Mouse (Mus musculus): ENCODE measurements around the gene Notch3. TPM values are rescaled to one million over a fixed set of nuclear protein-coding genes. Genes with fewer than 3 reads are reported as not detected.
"Not testable (repeated sequence)": the region's sequence is repeated elsewhere in the genome, so short reads cannot be mapped to it uniquely, and the experiment has no call there.

Gene Notch3
- polyA plus RNA-seq (2016; fragmentation: Nextera tagmentation; extraction: Ambion mirVana) = 8.0 and 10.6 TPM in 2 replicates

DNA sequence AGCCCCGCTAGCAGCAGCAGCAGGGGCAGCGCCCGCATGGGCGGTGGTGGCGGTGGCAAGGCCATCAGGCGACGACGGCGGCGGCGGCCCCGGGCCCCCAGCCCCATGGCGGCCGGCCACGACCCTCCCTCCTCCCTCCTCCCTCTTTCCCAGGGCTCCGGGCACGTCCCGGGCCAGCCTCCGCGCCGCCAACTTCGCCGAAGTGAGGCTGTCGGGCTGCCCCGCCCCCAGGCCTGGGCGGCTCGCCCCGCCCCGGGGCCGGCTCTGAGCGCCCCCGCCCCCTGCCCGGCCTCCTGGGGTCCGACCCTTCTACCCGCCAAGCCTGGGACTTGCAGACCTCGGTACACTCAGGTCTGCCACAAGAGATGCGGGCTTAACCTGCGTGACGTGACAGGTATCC is at the start of gene Notch3:
Gene Notch3, minus strand, starts transcription at position 166 of the 400 bp plus-strand sequence.
- H3K36me3 ChIP-seq = no peaks in the 10 kb centered on the region
- whole genome bisulfite sequencing = under 1% methylated on average over 38 of the region's 39 CpGs
- peak within 1 kb of the TSS; percentile 82 for H3K9ac ChIP-seq
- peak; percentile 77 for ATAC-seq (ENCODE audit: insufficient number of reproducible peaks, low FRiP score)
- peaks cover 10% of the 10 kb centered on the region for H3K27me3 ChIP-seq (replicated peaks)
- peak within 1 kb of the TSS; percentile 83 for H3K4me2 ChIP-seq
- no peaks in the 10 kb centered on the region for H3K9me3 ChIP-seq (replicated peaks)
- H3K27ac ChIP-seq (ENCODE audit: poor library complexity, severe bottlenecking) = peak within 1 kb of the TSS; percentile 80
- H3K4me3 ChIP-seq = peak within 1 kb of the TSS; percentile 75
- H3K4me1 ChIP-seq (replicated peaks) = peaks cover 42% of the 10 kb centered on the region

DNA sequence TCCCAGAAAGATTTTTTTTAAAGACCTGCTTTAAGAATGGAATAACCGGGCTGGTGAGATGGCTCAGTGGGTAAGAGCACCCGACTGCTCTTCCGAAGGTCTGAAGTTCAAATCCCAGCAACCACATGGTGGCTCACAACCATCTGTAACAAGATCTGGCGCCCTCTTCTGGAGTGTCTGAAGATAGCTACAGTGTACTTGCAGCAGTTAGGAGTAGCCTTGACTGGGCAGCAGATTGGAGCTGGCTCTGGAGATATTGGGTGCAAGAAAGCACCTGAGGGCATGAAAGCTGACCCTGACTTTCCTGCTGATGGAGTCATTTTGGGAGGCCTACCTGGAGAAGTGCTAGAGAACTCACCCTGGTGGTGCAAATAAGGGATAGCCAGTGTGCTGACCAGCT is 48.9 kb upstream of the Notch3 start:
- not testable (repeated sequence) for ATAC-seq (ENCODE audit: insufficient number of reproducible peaks, low FRiP score); H3K27me3 ChIP-seq (replicated peaks); H3K9ac ChIP-seq; H3K27ac ChIP-seq (ENCODE audit: poor library complexity, severe bottlenecking); H3K4me2 ChIP-seq; H3K4me3 ChIP-seq; H3K9me3 ChIP-seq (replicated peaks); H3K4me1 ChIP-seq (replicated peaks)
- WGBS = 71% methylated on average over 4 of the region's 4 CpGs
- peaks cover 91% of the 10 kb centered on the region for H3K36me3 ChIP-seq

GRCm38 (mm10) chr17:32211554-32211953 is 44.9 kb upstream of the Notch3 start:
- not testable (repeated sequence) for H3K27me3 ChIP-seq (replicated peaks); H3K4me3 ChIP-seq; H3K9ac ChIP-seq; H3K27ac ChIP-seq (ENCODE audit: poor library complexity, severe bottlenecking); H3K4me2 ChIP-seq; ATAC-seq (ENCODE audit: insufficient number of reproducible peaks, low FRiP score); H3K9me3 ChIP-seq (replicated peaks)
- H3K4me1 ChIP-seq (replicated peaks) = peaks cover 25% of the 10 kb centered on the region
- 95% methylated on average over 6 of the region's 6 CpGs for WGBS
- H3K36me3 ChIP-seq = peaks cover 83% of the 10 kb centered on the region

DNA sequence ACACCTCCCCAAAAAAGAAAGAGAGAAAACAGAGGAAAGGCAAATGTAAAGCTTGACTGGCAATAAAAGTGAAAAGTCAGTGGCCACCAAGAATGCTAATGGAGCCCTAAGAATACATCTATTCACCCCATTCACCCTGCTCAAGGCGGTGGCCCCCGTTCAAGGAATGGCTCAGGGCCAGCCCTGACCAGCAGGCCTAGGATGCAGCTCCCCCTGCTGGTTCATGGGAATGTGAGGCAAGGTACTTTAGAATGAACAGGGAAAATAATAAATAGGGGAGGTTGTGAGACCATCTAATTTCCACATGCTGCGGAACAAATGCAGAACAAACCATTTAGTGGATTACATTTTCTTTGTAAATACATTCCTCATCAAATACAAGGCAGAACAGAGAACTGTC is 43.1 kb upstream of the Notch3 start:
- 61% methylated on average over 3 of the region's 3 CpGs for whole genome bisulfite sequencing
- no peak overlapping the region for H3K27ac ChIP-seq (ENCODE audit: poor library complexity, severe bottlenecking)
- ATAC-seq (ENCODE audit: insufficient number of reproducible peaks, low FRiP score) = no peak
- H3K4me2 ChIP-seq = no peak overlapping the region
- H3K4me1 ChIP-seq (replicated peaks) = peaks cover 25% of the 10 kb centered on the region
- no peaks in the 10 kb centered on the region for H3K9me3 ChIP-seq (replicated peaks)
- H3K4me3 ChIP-seq = no peak overlapping the region
- H3K36me3 ChIP-seq = peaks cover 82% of the 10 kb centered on the region
- H3K9ac ChIP-seq = no peak overlapping the region
- no peaks in the 10 kb centered on the region for H3K27me3 ChIP-seq (replicated peaks)

- 72% methylated on average over 6 of the region's 6 CpGs for WGBS
- H3K4me2 ChIP-seq = no peak overlapping the region
- H3K9ac ChIP-seq = no peak overlapping the region
- no peaks in the 10 kb centered on the region for H3K27me3 ChIP-seq (replicated peaks)
- H3K4me1 ChIP-seq (replicated peaks) = peaks cover 25% of the 10 kb centered on the region
- ATAC-seq (ENCODE audit: insufficient number of reproducible peaks, low FRiP score) = no peak
- H3K4me3 ChIP-seq = no peak overlapping the region
- H3K27ac ChIP-seq (ENCODE audit: poor library complexity, severe bottlenecking) = no peak overlapping the region
- H3K36me3 ChIP-seq = peaks cover 82% of the 10 kb centered on the region
- H3K9me3 ChIP-seq (replicated peaks) = no peaks in the 10 kb centered on the region
Measured at GRCm38 (mm10) chr17:32209144-32209543, 42.5 kb upstream of the Notch3 start.

- Histone ChIP-seq H3K4me2 (no peak overlapping the region), H3K36me3 (peaks cover 82% of the 10 kb centered on the region), H3K27me3 (replicated peaks) (no peaks in the 10 kb centered on the region), H3K27ac (ENCODE audit: poor library complexity, severe bottlenecking) (peak overlapping the region; percentile 64), H3K4me1 (replicated peaks) (peaks cover 25% of the 10 kb centered on the region), H3K4me3 (no peak overlapping the region), H3K9ac (no peak overlapping the region), H3K9me3 (replicated peaks) (no peaks in the 10 kb centered on the region)
- 43% methylated on average over 5 of the region's 5 CpGs for WGBS
- peak; percentile 53 for ATAC-seq (ENCODE audit: insufficient number of reproducible peaks, low FRiP score)
Measured at GRCm38 (mm10) chr17:32207586-32208245, 41.1 kb upstream of the Notch3 start.

DNA sequence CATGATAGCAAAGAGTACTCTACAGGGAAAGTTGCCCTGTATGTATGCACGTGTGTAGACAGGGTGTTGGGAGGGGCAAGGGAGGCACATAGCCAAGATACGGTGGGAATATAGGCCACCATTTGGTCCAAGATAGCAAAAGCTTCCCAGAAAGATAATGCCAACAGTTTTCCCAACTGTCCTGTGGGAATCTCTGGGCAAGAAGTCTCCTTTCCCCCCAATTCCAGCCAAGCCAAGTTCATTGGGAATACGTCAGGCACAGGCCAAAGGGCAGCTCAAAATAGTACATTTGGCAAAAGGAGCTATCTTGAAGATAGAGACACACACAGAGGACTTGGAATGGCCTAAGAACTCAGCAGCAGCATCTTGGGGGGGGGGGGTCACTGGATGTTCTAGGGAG is 38.7 kb upstream of the Notch3 start:
- Histone ChIP-seq H3K4me3 (no peak overlapping the region), H3K9me3 (replicated peaks) (no peaks in the 10 kb centered on the region), H3K27ac (ENCODE audit: poor library complexity, severe bottlenecking) (no peak overlapping the region), H3K27me3 (replicated peaks) (no peaks in the 10 kb centered on the region), H3K4me2 (no peak overlapping the region), H3K9ac (no peak overlapping the region), H3K4me1 (replicated peaks) (peaks cover 25% of the 10 kb centered on the region), H3K36me3 (peaks cover 82% of the 10 kb centered on the region)
- no peak for ATAC-seq (ENCODE audit: insufficient number of reproducible peaks, low FRiP score)
- WGBS = 87% methylated on average over 3 of the region's 3 CpGs

- ATAC-seq (ENCODE audit: insufficient number of reproducible peaks, low FRiP score) = no peak
- Histone ChIP-seq H3K9me3 (replicated peaks) (no peaks in the 10 kb centered on the region), H3K27ac (ENCODE audit: poor library complexity, severe bottlenecking) (no peak overlapping the region), H3K27me3 (replicated peaks) (no peaks in the 10 kb centered on the region), H3K9ac (no peak overlapping the region), H3K4me3 (no peak overlapping the region), H3K36me3 (peaks cover 93% of the 10 kb centered on the region), H3K4me2 (no peak overlapping the region), H3K4me1 (replicated peaks) (peaks cover 11% of the 10 kb centered on the region)
- 89% methylated on average over 3 of the region's 3 CpGs for WGBS
Measured at GRCm38 (mm10) chr17:32202972-32203371, 36.3 kb upstream of the Notch3 start.

- no peaks in the 10 kb centered on the region for H3K4me1 ChIP-seq (replicated peaks)
- no peak overlapping the region for H3K27ac ChIP-seq (ENCODE audit: poor library complexity, severe bottlenecking)
- H3K9ac ChIP-seq = no peak overlapping the region
- no peak for ATAC-seq (ENCODE audit: insufficient number of reproducible peaks, low FRiP score)
- WGBS = 78% methylated on average over 5 of the region's 5 CpGs
- H3K27me3 ChIP-seq (replicated peaks) = no peaks in the 10 kb centered on the region
- H3K9me3 ChIP-seq (replicated peaks) = no peaks in the 10 kb centered on the region
- H3K4me3 ChIP-seq = no peak overlapping the region
- no peak overlapping the region for H3K4me2 ChIP-seq
- H3K36me3 ChIP-seq = peaks cover 98% of the 10 kb centered on the region
Measured at GRCm38 (mm10) chr17:32201086-32201485, 34.4 kb upstream of the Notch3 start.

DNA sequence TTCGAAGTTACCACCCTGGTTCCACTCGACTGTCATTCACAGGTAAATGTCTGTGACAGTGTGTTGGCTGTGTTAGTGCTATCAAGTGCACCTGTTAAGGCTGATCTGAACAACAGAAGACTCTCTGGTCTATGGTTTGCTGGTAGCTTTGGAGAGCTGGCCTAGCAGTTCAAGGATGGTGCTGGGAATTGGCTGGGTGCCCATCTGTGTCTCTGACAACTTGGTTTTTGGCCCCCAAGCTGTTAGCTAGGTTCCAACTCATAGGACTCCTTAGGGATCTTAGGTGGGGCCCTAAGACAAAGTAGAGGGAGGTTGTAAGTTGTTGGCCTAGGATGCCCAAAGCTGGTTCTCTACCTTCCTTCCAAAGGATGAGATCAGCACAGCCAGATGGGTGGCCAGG is 33.1 kb upstream of the Notch3 start:
- no peak overlapping the region for H3K27ac ChIP-seq (ENCODE audit: poor library complexity, severe bottlenecking)
- no peak overlapping the region for H3K4me3 ChIP-seq
- H3K27me3 ChIP-seq (replicated peaks) = no peaks in the 10 kb centered on the region
- no peak for ATAC-seq (ENCODE audit: insufficient number of reproducible peaks, low FRiP score)
- no peaks in the 10 kb centered on the region for H3K4me1 ChIP-seq (replicated peaks)
- no peaks in the 10 kb centered on the region for H3K9me3 ChIP-seq (replicated peaks)
- 74% methylated on average over 2 of the region's 2 CpGs for WGBS
- H3K4me2 ChIP-seq = no peak overlapping the region
- H3K9ac ChIP-seq = no peak overlapping the region
- peaks cover 96% of the 10 kb centered on the region for H3K36me3 ChIP-seq

GRCm38 (mm10) chr17:32197156-32197555 is 30.5 kb upstream of the Notch3 start:
- Histone ChIP-seq H3K9me3 (replicated peaks) (no peaks in the 10 kb centered on the region), H3K4me1 (replicated peaks) (no peaks in the 10 kb centered on the region), H3K27ac (ENCODE audit: poor library complexity, severe bottlenecking) (no peak overlapping the region), H3K27me3 (replicated peaks) (no peaks in the 10 kb centered on the region), H3K36me3 (peaks cover 73% of the 10 kb centered on the region), H3K4me2 (no peak overlapping the region), H3K4me3 (no peak overlapping the region), H3K9ac (no peak overlapping the region)
- ATAC-seq (ENCODE audit: insufficient number of reproducible peaks, low FRiP score) = no peak
- 90% methylated on average over 14 of the region's 14 CpGs for WGBS

DNA sequence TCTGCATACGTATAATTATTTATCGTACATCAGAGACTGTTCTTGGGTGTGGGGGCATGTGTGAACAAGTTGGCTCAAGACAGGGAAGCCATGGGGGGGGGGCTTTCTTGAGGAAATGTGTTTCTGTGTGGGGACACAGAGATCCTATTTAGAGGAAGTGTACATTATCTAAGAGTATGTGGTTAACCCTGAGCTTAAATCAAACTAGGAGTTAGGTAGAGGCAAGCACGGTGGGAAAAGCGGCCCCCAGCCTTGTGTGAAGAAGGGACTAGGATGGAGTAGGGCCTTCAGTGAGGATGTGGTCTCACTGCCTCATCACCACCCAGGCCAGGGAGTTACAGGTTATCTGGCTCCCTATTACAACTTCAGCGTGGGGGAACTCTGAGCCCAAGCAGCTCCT is 29.1 kb upstream of the Notch3 start:
- WGBS = 78% methylated on average over 5 of the region's 5 CpGs
- ATAC-seq (ENCODE audit: insufficient number of reproducible peaks, low FRiP score) = no peak
- H3K36me3 ChIP-seq = peaks cover 59% of the 10 kb centered on the region
- H3K4me1 ChIP-seq (replicated peaks) = no peaks in the 10 kb centered on the region
- no peak overlapping the region for H3K9ac ChIP-seq
- no peaks in the 10 kb centered on the region for H3K27me3 ChIP-seq (replicated peaks)
- no peaks in the 10 kb centered on the region for H3K9me3 ChIP-seq (replicated peaks)
- no peak overlapping the region for H3K4me2 ChIP-seq
- no peak overlapping the region for H3K4me3 ChIP-seq
- no peak overlapping the region for H3K27ac ChIP-seq (ENCODE audit: poor library complexity, severe bottlenecking)

Data from heart, embryonic 12.5 days (tissue).